Mouse (Mus musculus) neural tube, embryonic 12.5 days (tissue): Measurements from ENCODE around the gene Eps15l1. TPM values are rescaled to one million over a fixed set of nuclear protein-coding genes. Genes with fewer than 3 reads are reported as not detected.
A peak's percentile ranks its signal among the peaks of the same experiment; 100 is the strongest.

ENCODE experiments used
- ATAC-seq: fragments of 200-750 bp; cut with Nextera tagmentation; 2 replicates; pipeline ENCODE4 v1.8.0; 2017; ENCODE audit warnings: low read depth, mild to moderate bottlenecking, moderate TSS enrichment, moderate library complexity; ENCODE audit not compliant: low FRiP score
- H3K27ac ChIP-seq: fragments of 300-500 bp; sonication (generic); 2 replicates; pipeline ENCODE4 v1.5.1; 2016
- H3K27me3 ChIP-seq: fragments of 300-500 bp; sonication (generic); replicated peaks from 2 replicates; pipeline ENCODE4 v1.6.1; 2016; ENCODE audit warnings: mild to moderate bottlenecking
- H3K36me3 ChIP-seq: fragments of 300-500 bp; sonication (generic); 2 replicates; pipeline ENCODE4 v1.6.1; 2016; ENCODE audit warnings: mild to moderate bottlenecking
- H3K4me1 ChIP-seq: fragments of 300-500 bp; sonication (generic); 2 replicates; pipeline ENCODE4 v1.6.1; 2016
- H3K4me2 ChIP-seq: fragments of 300-500 bp; sonication (generic); replicated peaks from 2 replicates; pipeline ENCODE4 v1.6.1; 2016; ENCODE audit warnings: mild to moderate bottlenecking
- H3K4me3 ChIP-seq: fragments of 300-500 bp; sonication (generic); 2 replicates; pipeline ENCODE4 v1.5.1; 2016
- H3K9ac ChIP-seq: fragments of 300-500 bp; sonication (generic); 2 replicates; pipeline ENCODE4 v1.6.1; 2016; ENCODE audit warnings: mild to moderate bottlenecking
- H3K9me3 ChIP-seq: fragments of 300-500 bp; sonication (generic); 2 replicates; pipeline ENCODE4 v1.6.1; 2016; ENCODE audit warnings: mild to moderate bottlenecking
- WGBS: fragments of 180-500 bp; shearing (Covaris S2); methylation state at CpG from one replicate; pipeline ENCODE4 v1.1.7; 2016; 5-methylcytosine and 5-hydroxymethylcytosine counted together
- polyA plus RNA-seq: library from polyadenylated mRNA; unstranded; fragments of >200 nt; fragmentation: Nextera tagmentation; extraction: Ambion mirVana; gene quantifications from 2 replicates; pipeline ENCODE4 v1.2.1, GENCODE M21; 2016

Gene Eps15l1
- polyA plus RNA-seq, 1 experiment from 2014 or later, result 74.0 TPM

GRCm38 (mm10) chr8:72402981-72403380 is 18.3 kb downstream of the Eps15l1 start:
- WGBS, result 95% methylated on average over 3 of the region's 3 CpGs
- Histone ChIP-seq H3K27ac (no peak overlapping the region), H3K36me3 (peaks cover 14% of the 10 kb centered on the region), H3K9me3 (no peaks in the 10 kb centered on the region), H3K4me1 (no peaks in the 10 kb centered on the region), H3K9ac (no peak overlapping the region), H3K27me3 (no peaks in the 10 kb centered on the region), H3K4me2 (no peak overlapping the region), H3K4me3 (no peak overlapping the region)
- no peak for ATAC-seq

- 94% methylated on average over 1 of the region's 1 CpGs for WGBS
- H3K4me2 ChIP-seq, result no peak overlapping the region
- no peaks in the 10 kb centered on the region for H3K4me1 ChIP-seq
- H3K4me3 ChIP-seq, result no peak overlapping the region
- peaks cover 28% of the 10 kb centered on the region for H3K36me3 ChIP-seq
- no peak overlapping the region for H3K9ac ChIP-seq
- no peak overlapping the region for H3K27ac ChIP-seq
- no peaks in the 10 kb centered on the region for H3K27me3 ChIP-seq
- ATAC-seq, result no peak
- H3K9me3 ChIP-seq, result no peaks in the 10 kb centered on the region
Observed at GRCm38 (mm10) chr8:72401381-72401780, 19.9 kb downstream of the Eps15l1 start.

- H3K27ac ChIP-seq, result no peak overlapping the region
- H3K4me2 ChIP-seq, result no peak overlapping the region
- no peak for ATAC-seq
- H3K9ac ChIP-seq, result no peak overlapping the region
- WGBS, result 89% methylated on average over 2 of the region's 2 CpGs
- peaks cover 97% of the 10 kb centered on the region for H3K36me3 ChIP-seq
- H3K27me3 ChIP-seq, result no peaks in the 10 kb centered on the region
- no peak overlapping the region for H3K4me3 ChIP-seq
- H3K4me1 ChIP-seq, result no peaks in the 10 kb centered on the region
- H3K9me3 ChIP-seq, result no peaks in the 10 kb centered on the region
Observed at GRCm38 (mm10) chr8:72385737-72386136, 35.5 kb downstream of the Eps15l1 start.

- H3K4me1 ChIP-seq, result no peaks in the 10 kb centered on the region
- no peak overlapping the region for H3K27ac ChIP-seq
- 0 out of 2 replicates have a peak, but pooled peaks have one; percentile 29 for ATAC-seq
- H3K27me3 ChIP-seq, result no peaks in the 10 kb centered on the region
- 58% methylated on average over 5 of the region's 5 CpGs for WGBS
- H3K9ac ChIP-seq, result no peak overlapping the region
- H3K36me3 ChIP-seq, result peaks cover 100% of the 10 kb centered on the region
- no peak overlapping the region for H3K4me3 ChIP-seq
- no peaks in the 10 kb centered on the region for H3K9me3 ChIP-seq
- no peak overlapping the region for H3K4me2 ChIP-seq
Observed at GRCm38 (mm10) chr8:72382395-72382794, 38.9 kb downstream of the Eps15l1 start.

DNA sequence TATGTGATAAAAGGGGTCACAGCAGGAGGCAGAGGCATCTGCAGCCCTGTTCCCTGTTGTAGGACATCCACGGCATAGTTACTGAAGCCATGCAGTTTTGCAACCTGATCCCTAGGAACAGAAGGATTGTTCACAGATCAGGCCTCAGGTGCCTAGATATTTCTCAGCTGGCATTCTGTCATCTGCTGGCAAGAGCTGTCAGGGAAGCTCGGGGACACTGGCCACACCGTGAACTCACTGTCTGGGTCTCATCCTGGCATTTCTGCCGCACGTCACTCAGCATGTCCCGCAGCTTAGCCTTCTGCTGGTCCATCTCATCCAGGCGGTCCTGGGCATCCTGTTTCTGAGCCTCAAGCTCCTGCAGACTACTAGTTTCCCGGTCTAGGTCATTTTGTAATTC is 40.6 kb downstream of the Eps15l1 start:
- Histone ChIP-seq H3K4me3 (no peak overlapping the region), H3K9me3 (no peaks in the 10 kb centered on the region), H3K9ac (no peak overlapping the region), H3K4me2 (no peak overlapping the region), H3K27me3 (no peaks in the 10 kb centered on the region), H3K27ac (no peak overlapping the region), H3K4me1 (no peaks in the 10 kb centered on the region), H3K36me3 (peaks cover 99% of the 10 kb centered on the region)
- 90% methylated on average over 8 of the region's 8 CpGs for WGBS
- no peak for ATAC-seq

GRCm38 (mm10) chr8:72376900-72377299 is 44.4 kb downstream of the Eps15l1 start:
- Histone ChIP-seq H3K9ac (no peak overlapping the region), H3K36me3 (peaks cover 97% of the 10 kb centered on the region), H3K27me3 (no peaks in the 10 kb centered on the region), H3K27ac (no peak overlapping the region), H3K4me1 (no peaks in the 10 kb centered on the region), H3K4me3 (no peak overlapping the region), H3K9me3 (no peaks in the 10 kb centered on the region), H3K4me2 (no peak overlapping the region)
- ATAC-seq, result no peak
- WGBS, result 92% methylated on average over 2 of the region's 2 CpGs

- Histone ChIP-seq H3K27me3 (no peaks in the 10 kb centered on the region), H3K4me1 (no peaks in the 10 kb centered on the region), H3K27ac (no peak overlapping the region), H3K36me3 (peaks cover 97% of the 10 kb centered on the region), H3K9ac (no peak overlapping the region), H3K9me3 (no peaks in the 10 kb centered on the region), H3K4me2 (no peak overlapping the region), H3K4me3 (no peak overlapping the region)
- ATAC-seq, result no peak
- WGBS, result 96% methylated on average over 5 of the region's 5 CpGs
Observed at GRCm38 (mm10) chr8:72376309-72376708, 45.0 kb downstream of the Eps15l1 start.

DNA sequence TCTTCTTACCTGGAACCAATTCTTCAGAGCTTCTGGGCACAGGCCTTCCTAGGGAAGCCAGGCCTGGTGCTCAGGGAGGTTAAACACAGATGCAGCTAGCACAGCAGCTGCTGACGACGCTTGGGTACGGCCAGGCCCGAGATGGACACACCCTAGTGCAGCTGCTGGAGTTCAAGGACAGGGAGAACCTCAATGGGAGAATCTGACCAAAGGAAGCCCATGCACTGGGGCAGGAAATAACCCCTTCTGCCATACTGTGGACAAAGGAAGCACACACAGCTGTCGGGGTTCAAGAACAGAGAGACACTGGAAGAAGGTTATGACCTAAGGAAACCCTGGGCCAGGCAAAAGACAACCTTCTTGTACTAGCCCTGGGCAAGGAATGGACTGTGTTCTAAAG is 46.1 kb downstream of the Eps15l1 start:
- ATAC-seq, result no peak
- H3K9ac ChIP-seq, result no peak overlapping the region
- H3K36me3 ChIP-seq, result peaks cover 97% of the 10 kb centered on the region
- H3K4me1 ChIP-seq, result no peaks in the 10 kb centered on the region
- H3K27me3 ChIP-seq, result no peaks in the 10 kb centered on the region
- no peak overlapping the region for H3K4me2 ChIP-seq
- no peaks in the 10 kb centered on the region for H3K9me3 ChIP-seq
- WGBS, result 81% methylated on average over 5 of the region's 5 CpGs
- H3K4me3 ChIP-seq, result no peak overlapping the region
- H3K27ac ChIP-seq, result no peak overlapping the region

GRCm38 (mm10) chr8:72372311-72372710 is 48.9 kb downstream of the Eps15l1 start:
- WGBS, result 97% methylated on average over 4 of the region's 4 CpGs
- Histone ChIP-seq H3K27ac (no peak overlapping the region), H3K4me3 (no peak overlapping the region), H3K9me3 (no peaks in the 10 kb centered on the region), H3K4me2 (no peak overlapping the region), H3K9ac (no peak overlapping the region), H3K36me3 (peaks cover 97% of the 10 kb centered on the region), H3K27me3 (no peaks in the 10 kb centered on the region), H3K4me1 (no peaks in the 10 kb centered on the region)
- ATAC-seq, result no peak

DNA sequence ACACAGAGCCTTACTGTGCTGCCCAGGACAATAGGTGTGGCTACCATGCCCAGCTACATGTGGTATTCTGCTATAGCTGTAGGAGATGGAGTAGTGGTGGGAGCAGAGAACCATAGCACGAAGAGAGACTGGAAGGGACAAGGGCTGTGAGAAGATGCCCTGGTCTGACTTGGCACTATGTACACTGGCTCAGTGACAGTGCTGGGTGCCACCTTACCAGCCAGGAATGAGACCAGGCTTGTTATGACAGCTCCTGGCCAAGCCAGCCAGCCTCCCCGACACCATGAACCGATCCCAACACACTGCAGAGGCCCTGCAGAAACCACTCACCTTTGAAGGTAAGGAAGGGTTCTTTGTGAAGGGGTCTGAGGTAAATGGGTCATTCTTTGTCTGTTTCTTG is 49.9 kb downstream of the Eps15l1 start:
- H3K27me3 ChIP-seq, result no peaks in the 10 kb centered on the region
- H3K36me3 ChIP-seq, result peaks cover 98% of the 10 kb centered on the region
- H3K4me3 ChIP-seq, result no peak overlapping the region
- H3K4me2 ChIP-seq, result no peak overlapping the region
- no peak for ATAC-seq
- H3K27ac ChIP-seq, result no peak overlapping the region
- no peak overlapping the region for H3K9ac ChIP-seq
- H3K4me1 ChIP-seq, result no peaks in the 10 kb centered on the region
- H3K9me3 ChIP-seq, result no peaks in the 10 kb centered on the region
- 95% methylated on average over 3 of the region's 3 CpGs for WGBS

- Histone ChIP-seq H3K27me3 (no peaks in the 10 kb centered on the region), H3K4me3 (no peak overlapping the region), H3K27ac (no peak overlapping the region), H3K4me1 (no peaks in the 10 kb centered on the region), H3K36me3 (peaks cover 95% of the 10 kb centered on the region), H3K9ac (no peak overlapping the region), H3K4me2 (no peak overlapping the region), H3K9me3 (no peaks in the 10 kb centered on the region)
- no peak for ATAC-seq
- WGBS, result 98% methylated on average over 2 of the region's 2 CpGs
Observed at GRCm38 (mm10) chr8:72366435-72366834, 54.8 kb downstream of the Eps15l1 start.

- Histone ChIP-seq H3K4me3 (no peak overlapping the region), H3K36me3 (peaks cover 94% of the 10 kb centered on the region), H3K9ac (no peak overlapping the region), H3K9me3 (no peaks in the 10 kb centered on the region), H3K4me2 (no peak overlapping the region), H3K27me3 (no peaks in the 10 kb centered on the region), H3K27ac (no peak overlapping the region), H3K4me1 (no peaks in the 10 kb centered on the region)
- WGBS, result 31% methylated on average over 3 of the region's 3 CpGs
- peak; percentile 68 for ATAC-seq
Observed at GRCm38 (mm10) chr8:72365826-72366225, 55.4 kb downstream of the Eps15l1 start.

DNA sequence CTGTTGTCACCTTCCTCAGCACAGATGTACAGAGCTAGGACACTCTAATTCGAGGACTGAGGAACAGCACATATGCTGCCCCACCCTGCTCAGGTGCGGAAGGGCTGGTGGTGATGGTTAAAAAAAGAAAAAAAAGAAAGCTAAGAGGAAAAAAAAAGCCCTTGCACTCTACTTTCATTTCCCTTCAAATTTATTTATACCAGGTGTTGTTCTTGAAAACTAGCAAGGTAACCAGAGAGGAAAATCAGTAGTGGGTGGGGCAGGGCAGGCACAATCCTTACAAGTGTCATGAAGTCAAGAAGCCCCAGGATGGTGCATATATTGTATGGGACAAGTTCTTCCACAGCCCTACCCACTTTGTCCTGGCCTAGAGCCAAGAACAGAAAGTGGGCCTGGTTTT is 56.2 kb downstream of the Eps15l1 start:
- H3K4me3 ChIP-seq, result no peak overlapping the region
- no peak overlapping the region for H3K9ac ChIP-seq
- no peaks in the 10 kb centered on the region for H3K4me1 ChIP-seq
- no peak for ATAC-seq
- no peaks in the 10 kb centered on the region for H3K9me3 ChIP-seq
- H3K27me3 ChIP-seq, result no peaks in the 10 kb centered on the region
- 98% methylated on average over 2 of the region's 2 CpGs for WGBS
- H3K4me2 ChIP-seq, result no peak overlapping the region
- H3K27ac ChIP-seq, result no peak overlapping the region
- peaks cover 92% of the 10 kb centered on the region for H3K36me3 ChIP-seq
